Mouse (Mus musculus) thymus, postnatal 0 days (tissue): Measurements from ENCODE around the gene Chtf18. TPM values are rescaled to one million over a fixed set of nuclear protein-coding genes. Genes with fewer than 3 reads are reported as not detected.
"Not testable (repeated sequence)": the region's sequence is repeated elsewhere in the genome, so short reads cannot be mapped to it uniquely, and the experiment has no call there.

Source experiments
- DNase-seq: peaks from one replicate; pipeline ENCODE4 v3.0.0-alpha.2; 2015; ENCODE audit warnings: low spot score
- polyA plus RNA-seq: library from polyadenylated mRNA; unstranded; fragments of >200 nt; fragmentation: Nextera tagmentation; extraction: Ambion mirVana; gene quantifications from 2 replicates; pipeline ENCODE4 v1.2.1, GENCODE M21; 2015

Gene Chtf18
- polyA plus RNA-seq, result 21.1 and 23.5 TPM in 2 replicates

DNA sequence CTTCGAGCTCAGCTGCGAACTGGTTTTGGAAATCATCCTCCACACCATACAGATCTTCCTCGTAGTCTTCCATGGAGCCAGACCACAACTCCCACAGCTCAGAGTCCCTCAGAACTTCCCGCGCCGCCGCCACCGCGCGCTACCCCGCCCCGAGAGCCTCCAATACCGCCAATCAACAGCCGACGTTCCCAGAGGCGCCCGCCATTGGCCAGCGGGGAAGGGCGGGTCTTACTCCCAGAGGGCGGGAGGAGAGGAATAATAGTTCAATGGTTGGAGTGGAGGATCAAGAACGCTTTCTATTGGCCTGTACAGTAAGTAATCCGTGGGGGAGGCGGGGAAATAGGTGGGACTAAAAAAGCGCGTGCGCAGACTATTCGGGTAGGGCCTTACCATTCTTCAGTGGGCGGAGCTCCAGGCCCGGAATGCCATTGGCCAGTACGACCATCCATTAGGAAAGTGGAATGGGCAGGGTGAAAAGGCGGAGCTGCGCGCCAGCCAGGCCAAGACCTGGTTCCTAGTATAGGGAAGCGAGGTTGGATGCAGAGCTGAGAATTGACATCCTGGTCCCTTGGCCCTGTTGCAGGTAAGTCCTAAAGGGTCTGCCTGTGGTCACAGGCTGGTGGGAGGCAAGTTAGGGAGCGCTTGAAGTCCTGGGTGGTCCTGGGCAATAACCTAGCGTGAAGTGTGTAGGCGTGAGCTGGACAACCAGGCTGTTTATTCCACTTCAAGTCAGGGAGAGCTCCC lies at the start of gene Chtf18, which contains the start of gene Rpusd1:
TSS of gene Chtf18 (minus strand) at position 155 of the 744 bp plus-strand sequence.
TSS of gene Rpusd1 (plus strand) at position 406 of the 744 bp plus-strand sequence.
- DNase-seq, result peak; percentile 99

DNA sequence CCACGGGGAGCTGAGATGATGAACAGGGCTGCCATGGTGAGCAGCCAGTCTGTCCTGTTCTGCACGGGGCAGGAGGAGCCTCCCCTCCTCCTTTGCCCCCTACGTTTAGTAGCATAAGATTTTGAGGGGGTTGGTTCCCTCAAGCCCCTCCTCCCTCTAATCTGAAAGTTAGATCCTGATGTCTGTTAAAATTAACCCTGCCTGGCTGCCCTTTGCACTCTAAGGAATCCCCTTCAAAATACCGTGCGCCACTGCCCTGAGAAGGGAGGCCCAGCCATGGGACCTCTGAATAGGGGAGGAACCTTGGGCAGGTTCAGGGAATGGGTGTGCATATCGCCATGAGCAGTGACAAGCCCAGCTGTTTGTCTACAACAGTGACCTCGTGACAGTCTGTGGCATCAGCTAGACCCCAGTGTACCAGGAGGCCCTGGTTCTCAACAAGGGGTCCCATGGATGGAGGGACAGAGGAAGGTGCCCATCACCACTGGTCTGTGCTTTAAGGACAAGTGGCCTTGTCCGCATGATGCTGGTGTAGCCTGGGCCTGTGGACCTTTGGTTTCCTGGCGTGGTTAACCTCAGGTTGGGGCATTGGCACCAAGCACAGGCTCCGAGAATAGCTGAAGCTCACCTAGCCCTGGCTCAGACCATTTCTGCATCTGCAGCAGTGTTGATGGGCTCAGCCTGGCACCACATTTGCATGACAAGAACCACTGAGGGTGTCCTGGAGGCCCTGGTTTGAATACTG lies 48.3 kb upstream of the Chtf18 start:
- no peak for DNase-seq

DNA sequence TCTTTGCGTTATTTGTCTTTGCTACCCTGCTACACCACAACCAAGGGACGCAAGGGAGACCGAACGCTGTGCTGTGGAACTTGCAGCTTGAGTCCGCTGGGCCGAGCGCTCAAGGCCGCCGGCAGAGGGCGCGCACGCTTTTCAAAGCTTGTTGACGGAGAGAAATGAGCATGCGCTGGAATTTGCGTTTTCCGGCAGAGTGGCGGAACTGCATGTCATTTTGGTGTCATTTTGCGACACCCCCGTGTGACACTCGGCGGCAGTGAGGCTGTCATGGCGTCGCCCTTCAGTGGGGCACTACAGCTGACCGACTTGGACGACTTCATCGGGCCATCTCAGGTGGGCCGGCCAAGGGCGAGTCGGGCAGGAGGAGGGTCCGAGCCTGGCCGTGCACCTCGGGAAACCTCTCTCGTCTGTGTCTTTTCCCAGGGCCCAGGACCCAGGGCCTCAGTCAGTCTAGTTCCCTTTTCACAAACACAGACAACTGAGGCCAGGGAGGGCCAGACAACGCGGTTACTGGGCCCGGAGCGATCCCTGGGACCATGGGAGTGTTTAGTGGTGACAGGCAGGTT lies 46.4 kb upstream of the Chtf18 start, which contains the start of gene Narfl:
TSS of gene Narfl (plus strand) at position 228 of the 572 bp plus-strand sequence.
- peak; percentile 98 for DNase-seq

DNA sequence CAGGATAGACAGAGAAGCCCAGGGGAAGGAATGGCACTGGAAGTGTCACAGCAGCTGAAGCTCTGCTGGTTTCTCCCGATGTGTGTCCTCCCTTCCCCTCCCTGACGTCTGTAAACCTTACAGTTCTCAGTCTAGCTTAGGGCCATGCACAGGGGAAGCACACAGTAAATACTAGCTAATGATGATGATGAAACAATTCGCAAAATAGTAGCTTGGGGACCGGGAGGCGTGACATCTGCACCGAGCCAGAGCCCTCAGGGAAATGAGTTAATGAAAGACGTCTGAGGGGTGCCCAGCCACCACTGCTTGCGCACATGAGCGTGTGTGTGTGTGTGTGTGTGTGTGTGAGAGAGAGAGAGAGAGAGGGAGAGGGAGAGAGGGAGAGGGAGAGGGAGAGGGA lies 42.1 kb upstream of the Chtf18 start:
- DNase-seq, result no peak

DNA sequence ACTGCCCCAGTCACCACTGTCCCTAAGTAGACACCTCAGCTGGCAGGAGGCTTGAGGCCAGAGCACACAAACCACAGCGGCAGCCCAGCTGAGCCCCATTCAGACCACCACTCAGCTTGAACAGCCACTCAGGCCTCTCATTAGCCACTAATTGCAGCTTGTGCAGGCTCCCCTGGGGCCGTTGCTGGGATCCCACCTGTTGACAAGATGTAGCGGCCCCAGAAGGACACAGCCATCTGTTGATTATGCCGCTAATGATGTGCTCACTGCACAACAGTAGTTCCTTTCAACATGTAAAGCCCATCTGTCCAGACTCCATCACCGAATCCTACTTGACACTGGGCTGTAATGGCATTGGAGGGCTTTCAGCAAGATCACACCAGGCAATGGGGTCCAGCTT lies 38.7 kb upstream of the Chtf18 start:
- DNase-seq, result no peak

DNA sequence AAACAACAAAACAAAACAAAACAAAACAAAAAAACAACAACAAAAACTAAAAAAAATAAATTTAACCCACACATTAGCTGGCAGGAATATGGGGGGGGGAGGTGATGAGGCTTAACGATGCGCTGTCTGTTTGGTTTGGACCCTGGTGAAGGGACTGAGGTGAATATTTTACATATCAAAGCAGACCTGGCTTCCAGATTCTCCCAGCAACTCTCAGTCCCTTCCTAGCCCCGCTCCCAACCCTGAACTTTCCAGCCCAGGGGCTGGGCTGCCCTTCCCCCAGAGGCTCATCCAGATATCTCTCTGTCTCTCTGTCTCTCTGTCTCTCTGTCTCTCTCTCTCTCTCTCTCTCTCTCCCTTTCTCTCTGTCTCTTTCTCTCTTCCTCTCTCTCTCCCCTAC lies 35.4 kb upstream of the Chtf18 start:
- DNase-seq, result no peak

DNA sequence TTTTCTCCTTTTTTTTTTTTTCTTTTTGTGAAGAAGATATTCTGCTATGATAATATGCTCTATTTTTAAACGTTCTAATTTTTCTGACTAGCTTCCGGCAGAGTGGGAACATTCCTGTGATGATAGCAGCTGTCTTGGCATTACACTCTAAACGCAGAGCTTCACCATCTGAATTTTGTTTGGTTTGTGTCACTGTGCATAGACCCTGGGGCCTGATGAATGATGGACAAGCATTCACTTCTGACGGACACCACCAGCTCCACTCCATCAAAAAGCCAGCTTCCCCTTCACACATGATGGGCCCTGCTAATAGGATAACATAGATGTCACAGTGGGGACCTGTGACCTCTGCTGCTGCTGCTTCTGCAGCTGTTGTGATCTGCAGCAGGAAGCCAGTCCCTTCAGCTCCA lies 34.3 kb upstream of the Chtf18 start:
- DNase-seq, result no peak

DNA sequence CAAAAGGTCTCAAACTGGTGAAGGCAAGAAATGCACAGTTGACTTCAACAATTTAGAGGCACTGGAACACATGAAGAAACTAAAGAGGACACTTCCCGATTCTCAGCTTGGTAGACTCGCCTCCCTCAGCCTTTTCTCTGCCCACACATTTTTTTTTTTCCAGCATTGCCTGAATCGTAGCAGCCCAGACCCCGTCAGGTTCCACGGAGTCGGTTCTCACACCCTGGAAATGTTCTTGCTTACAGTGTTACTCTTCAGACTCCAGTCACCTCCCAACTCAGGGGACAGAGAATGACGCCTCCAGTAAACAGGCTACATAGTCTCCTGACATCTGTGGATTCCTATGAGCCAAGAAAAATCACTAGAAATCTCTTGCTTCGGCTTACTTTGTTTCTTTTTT lies 32.9 kb upstream of the Chtf18 start:
- no peak for DNase-seq

DNA sequence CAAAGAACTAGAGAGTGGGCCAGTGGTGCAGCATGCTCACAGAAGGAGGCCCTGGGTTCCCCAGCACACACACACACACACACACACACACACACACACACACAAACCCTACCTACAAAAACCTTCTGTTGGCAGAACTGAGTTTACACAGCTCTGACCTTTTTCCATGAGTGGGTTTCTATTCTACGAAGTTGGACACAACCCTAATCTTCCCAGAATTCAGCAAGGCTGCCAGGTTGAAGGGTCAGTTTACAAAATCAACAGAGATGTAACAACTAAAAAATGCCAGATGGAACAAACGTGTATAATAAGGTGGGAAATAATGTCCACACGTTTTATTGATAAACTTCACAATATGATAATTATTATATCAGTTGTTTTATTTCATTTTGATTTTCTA lies 30.5 kb upstream of the Chtf18 start:
- no peak for DNase-seq

DNA sequence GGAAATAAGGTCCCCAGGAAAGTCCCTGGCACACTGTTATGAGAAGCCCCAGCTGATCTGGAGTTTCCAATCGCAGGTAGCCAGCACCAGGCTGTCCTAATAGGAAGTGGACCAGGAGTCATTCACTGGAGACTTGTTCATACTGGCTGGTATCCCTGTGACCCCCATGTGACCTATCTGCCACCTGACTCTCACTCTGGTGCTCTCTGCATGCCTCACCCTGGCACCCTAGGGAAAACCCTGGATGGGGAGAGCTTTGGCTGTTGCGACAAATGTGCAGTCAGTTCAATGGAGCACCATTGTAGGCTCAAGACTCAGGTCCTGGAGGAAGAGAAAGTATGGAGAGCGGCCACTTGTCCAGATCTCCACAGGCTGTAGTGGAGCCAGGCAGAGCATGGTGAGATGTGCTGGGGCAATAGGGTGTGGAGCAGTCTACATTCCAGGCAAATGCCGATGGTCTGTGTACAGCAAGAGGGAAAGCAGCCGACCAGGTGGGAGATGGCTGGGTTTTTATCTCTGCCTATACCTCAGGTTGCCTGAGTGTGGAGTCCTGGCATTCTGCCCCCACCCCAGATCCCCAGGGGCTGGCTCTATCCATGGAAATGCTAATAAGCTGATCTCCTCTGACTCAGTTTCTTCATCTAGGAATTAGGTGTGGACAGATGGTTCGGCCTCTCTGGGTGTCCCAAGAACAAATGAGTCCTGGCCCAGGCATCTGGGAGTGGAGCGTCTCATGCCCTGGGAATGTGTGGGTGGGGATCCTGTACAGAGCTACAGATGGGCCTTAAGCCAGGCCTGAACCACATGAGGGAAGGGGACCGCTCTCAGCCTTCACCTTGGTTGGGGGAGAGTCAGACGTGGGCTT lies 29.4 kb upstream of the Chtf18 start:
- no peak for DNase-seq

DNA sequence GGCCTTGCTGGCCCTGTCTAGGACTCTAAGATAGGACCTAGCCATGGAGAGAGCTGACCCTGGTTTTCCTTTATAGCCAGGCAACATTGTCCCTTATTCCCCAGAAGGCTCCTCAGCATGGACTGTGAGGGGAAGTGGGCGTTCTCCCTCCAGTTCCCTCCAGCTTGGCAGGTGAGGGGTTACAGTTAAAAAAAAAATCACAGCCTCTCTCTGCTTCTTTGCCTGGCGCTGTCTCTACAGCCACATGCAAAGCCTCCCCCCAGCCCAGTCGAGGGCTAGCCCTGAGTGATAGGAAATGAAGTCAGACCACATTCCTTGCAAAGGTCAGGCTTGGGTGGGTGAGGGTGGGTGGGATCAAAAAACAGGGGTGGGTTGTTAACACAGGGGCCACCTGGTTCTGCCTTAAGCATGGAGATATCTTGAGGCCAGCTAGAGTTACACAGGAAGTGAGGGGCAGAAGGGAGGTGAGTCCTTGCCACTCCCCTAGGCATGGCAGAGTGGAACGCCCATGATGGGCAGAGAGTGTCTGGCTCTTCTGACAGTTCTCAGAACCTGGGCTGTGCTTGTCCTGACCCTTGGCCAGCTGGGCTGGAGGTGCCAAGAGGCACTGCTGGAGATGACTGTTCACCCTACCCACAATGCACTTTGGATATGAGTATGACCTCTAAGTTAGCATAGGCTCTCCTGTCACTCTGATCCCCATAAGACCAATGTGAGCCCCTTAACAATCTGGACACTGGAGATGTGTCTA lies 28.6 kb upstream of the Chtf18 start:
- no peak for DNase-seq

DNA sequence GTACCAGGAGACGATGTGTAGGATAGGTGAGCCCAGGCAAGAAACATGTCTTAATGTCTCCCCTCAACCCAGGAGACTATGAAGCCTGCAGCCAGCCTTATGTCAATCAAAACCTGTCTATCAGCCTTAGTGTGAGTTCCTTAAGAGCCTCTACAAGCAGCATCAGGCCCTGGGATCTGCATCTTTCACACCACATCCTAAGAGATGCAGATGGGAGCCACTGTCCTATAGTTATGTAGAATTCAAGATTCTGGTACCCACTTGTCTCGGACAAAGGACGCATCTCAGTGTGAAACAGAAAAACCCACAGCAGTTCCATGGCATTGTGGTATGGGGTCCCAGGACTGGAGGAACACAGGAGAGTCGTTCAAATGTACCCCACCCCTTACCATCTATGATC lies 27.9 kb upstream of the Chtf18 start:
- no peak for DNase-seq

DNA sequence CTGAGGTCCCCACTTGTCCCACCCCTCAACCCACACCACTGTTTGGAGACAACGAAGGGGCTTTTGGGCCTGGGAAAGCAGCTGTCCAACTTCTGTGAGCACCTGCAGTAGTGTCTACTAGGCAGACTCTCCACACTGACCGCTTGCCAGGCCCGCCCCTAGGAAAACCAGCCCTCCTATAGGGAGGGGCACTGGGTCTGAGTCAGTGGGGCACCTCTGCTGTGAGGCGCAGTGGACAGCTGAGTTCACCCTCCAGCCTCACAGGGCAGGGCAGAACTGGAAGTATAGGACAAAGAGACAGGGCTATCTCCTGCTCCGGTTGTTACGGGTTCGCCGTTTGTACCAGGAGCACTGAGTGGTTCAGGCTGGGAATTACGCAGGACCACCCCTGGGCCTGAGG lies 27.0 kb upstream of the Chtf18 start, which contains the start of gene Msln:
TSS of gene Msln (minus strand) at position 138 of the 400 bp plus-strand sequence.
- DNase-seq, result no peak

DNA sequence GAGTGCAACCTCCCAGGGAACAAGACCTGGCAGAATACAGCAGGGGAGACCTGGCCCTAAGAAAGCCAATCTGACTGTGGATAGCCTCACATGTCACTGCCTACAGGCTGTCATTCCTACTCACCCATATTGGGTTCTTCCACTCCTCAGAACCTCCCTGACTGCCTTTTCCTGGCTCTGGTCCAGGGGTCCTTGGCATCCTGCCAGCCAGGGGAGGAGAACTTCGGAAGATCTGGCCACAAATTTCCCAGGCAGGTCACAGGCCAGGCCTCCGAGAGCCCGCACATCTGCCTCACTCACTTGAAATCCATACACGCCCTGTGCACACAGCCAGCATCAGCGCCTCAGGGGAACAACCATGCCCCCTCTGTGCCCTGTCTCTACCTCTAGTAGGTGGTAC lies 24.2 kb upstream of the Chtf18 start:
- DNase-seq, result no peak

DNA sequence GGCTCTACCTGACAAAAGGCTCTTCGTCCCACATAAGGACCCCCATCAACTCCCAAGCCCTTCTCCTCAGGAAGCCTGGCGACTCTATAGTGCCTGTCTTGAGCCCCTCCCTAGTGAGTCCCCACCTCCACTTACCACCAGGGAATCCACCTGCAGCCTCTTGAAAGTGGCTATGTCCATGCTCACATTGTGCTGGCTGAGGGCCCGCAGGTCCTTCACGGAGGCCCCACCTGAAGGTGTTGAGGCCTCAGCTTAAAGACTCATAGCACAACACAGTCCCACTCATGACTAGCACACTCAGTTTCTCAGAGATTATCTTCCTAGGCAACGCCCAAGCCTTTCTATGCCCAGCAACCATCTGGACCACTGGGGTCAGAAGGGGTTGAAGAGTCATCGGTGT lies 22.1 kb upstream of the Chtf18 start:
- no peak for DNase-seq

DNA sequence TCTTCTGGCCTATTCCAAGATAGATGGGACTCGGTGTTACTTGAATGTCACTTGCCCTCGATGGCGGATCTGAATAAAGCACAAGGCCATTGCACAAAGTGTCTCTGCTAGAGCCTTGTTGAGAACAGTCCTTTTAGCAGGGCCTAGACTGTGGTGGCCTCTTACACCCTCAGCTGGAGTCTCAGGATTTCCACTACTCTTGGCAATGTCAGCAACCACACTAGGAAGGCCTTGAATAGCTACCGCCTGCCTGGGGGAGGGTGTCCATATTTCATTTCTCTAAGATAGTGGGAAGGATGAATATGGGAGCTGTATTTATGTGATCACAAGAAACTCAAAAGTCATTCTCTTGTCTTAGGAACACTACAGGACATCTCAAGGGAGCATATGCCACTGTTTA lies 21.0 kb upstream of the Chtf18 start:
- no peak for DNase-seq

DNA sequence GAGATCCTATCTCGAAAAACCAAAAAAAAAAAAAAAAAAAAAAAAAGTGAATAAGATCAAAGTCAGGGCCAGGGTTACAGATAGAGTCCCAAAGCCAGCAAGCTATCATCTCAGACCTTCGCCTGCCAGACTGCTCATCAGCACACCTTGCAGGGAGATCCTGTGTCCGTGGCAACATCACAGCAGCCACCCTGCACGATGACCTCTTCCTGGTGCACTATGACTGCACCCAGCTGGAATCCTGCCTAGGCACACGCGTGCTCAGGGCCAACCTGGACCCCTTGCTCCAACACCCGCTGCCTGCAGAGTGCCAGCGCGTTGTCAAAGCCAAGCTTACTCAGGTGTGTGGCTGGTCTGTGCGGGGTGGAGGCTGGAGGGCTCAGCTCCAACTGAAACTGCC lies 17.1 kb upstream of the Chtf18 start:
- no peak for DNase-seq

DNA sequence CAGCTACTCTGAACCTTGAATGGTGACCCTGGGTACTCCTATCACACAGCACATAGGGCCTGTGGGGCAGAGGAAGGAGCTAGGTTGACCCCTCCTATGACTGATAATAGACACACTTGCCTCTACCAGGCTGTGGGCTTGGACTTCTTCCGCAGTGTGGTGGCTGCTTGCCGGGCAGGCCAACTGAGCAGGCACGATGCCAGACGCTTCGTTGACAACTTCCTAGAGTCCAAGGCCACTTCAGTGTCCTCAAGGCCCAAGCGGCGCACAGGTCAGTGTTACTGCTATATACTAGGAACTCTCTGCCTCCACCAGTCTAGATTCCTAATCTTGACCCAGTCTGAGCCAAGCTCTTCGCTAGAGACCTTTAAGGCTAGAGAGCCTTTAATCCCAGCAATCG lies 16.6 kb upstream of the Chtf18 start:
- no peak for DNase-seq

DNA sequence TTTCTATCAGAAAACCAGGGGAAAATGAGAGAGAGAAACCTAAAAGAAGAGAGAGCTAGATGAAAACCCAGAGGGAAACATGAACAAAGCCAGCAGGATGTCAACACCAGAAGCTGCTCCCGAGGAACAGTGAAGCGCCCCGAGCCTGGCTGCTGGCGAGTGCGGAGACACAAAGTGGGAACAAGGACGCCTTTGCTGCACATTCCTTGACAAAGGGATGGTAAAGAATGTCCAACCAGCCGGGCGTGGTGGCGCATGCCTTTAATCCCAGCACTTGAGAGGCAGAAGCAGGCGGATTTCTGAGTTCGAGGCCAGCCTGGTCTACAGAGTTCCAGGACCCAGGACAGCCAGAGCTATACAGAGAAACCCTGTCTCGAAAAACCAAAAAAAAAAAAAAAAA lies 14.3 kb upstream of the Chtf18 start:
- DNase-seq, result not testable (repeated sequence)

DNA sequence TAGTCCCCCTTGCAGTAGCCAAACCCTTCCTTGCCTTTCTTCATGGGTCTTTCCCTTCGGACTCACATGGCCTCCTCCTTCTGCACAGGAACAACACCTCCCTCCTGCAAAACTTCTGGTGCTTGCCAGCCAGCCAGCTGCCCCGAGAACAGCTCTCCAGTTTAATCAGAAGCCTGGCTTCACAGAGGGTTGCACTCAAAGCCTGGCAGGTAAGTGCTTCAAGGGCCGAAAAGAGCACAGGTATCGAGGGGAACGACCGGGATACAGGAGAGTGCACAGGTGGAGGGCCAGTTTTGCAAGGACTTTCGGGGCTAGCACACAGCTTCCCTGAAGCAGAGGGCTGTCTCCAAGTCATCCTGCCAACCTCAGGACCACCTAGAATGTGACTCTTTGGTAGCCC lies 11.6 kb upstream of the Chtf18 start:
- DNase-seq, result no peak

DNA sequence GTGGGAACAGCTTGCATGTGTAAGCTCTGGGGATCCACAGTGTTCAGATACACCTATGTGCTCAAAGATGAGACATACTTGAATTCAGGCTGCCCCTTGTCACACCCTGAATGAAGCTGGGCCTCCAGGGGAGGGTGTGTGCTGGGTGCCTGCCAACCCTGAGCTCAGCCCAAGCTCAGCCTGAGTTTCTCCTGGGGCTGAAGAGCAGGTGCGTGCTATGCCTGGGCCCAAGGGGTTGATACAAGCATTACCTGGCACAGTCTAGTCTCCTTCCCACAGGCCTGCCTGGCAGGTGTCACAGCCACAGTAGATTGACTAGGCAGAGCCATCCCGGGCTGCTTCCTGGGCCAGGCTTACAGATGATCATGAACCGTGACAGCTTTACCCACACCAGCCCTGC lies 8.5 kb upstream of the Chtf18 start, which contains the start of gene Mslnl:
TSS of gene Mslnl (plus strand) at position 298 of the 400 bp plus-strand sequence.
- DNase-seq, result no peak
